Mouse (Mus musculus) mouse embryonic stem cell (cell line): ENCODE data around the gene Wnt8b.

ENCODE experiments used
- in situ Hi-C, 2 experiments: fragments of 300-500 bp; cut with MboI; formaldehyde crosslinking; loops; 1 replicate in 1 of 2; 3 replicates in 1 of 2; pipeline ENCODE4 v1.14.3; 2019 to 2020; ENCODE audit warnings: low sequenced_read_pairs in 2 of 2, low pct_unique_long_range_greater_than_20kb in 1 of 2, mixed read lengths in 1 of 2; ENCODE audit not compliant: unreplicated experiment in 1 of 2

The Wnt8b gene

GRCm38 (mm10) chr19:44545321-44546041 lies 52.2 kb downstream of the Wnt8b start, which contains the start of gene Sec31b:
TSS of gene Sec31b (minus strand) at chr19:44545864.
- in situ Hi-C loops: no loop called here

GRCm38 (mm10) chr19:44552731-44553130 lies 59.5 kb downstream of the Wnt8b start, which contains the start of gene Gm20538:
TSS of gene Gm20538 (minus strand) at chr19:44552831.
- in situ Hi-C loops: no loop called here

GRCm38 (mm10) chr19:44553286-44553685 lies 60.0 kb downstream of the Wnt8b start:
- in situ Hi-C loops: no loop called here

- in situ Hi-C loops: no loop called here
Observed at GRCm38 (mm10) chr19:44554490-44554860, 61.2 kb downstream of the Wnt8b start.

GRCm38 (mm10) chr19:44554861-44555590 lies 61.8 kb downstream of the Wnt8b start, which contains the start of gene Ndufb8:
TSS of gene Ndufb8 (minus strand) at chr19:44555440.
- in situ Hi-C loops: no loop called here

- in situ Hi-C loops: no loop called here
Observed at GRCm38 (mm10) chr19:44562652-44563206, 69.5 kb downstream of the Wnt8b start, which contains the start of gene Hif1an. TSS of gene Hif1an (plus strand) at chr19:44562850.
